Mouse (Mus musculus) limb, embryonic 12.5 days (tissue): ENCODE measurements at regions not wholly inside any gene's neighbourhood (a gene's known extent, or its start where the extent isn't known, plus 50 kb on each side); places are given as distances from the start of the nearest gene placed in this dataset.
A peak's percentile ranks its signal among the peaks of the same experiment; 100 is the strongest.

Source experiments
- ATAC-seq: fragments of 200-750 bp; cut with Nextera tagmentation; 2 replicates; pipeline ENCODE4 v1.8.0; 2017; ENCODE audit warnings: low read depth, moderate TSS enrichment; ENCODE audit not compliant: insufficient number of reproducible peaks, insufficient read depth, low FRiP score, low TSS enrichment
- H3K27ac ChIP-seq: fragments of 300-500 bp; sonication (generic); 2 replicates; pipeline ENCODE4 v1.5.1; 2016; ENCODE audit warnings: mild to moderate bottlenecking, moderate library complexity
- H3K27me3 ChIP-seq: fragments of 300-500 bp; sonication (generic); 2 replicates; pipeline ENCODE4 v1.6.1; 2016; ENCODE audit warnings: mild to moderate bottlenecking, moderate library complexity
- H3K36me3 ChIP-seq: fragments of 300-500 bp; sonication (generic); 2 replicates; pipeline ENCODE4 v1.6.1; 2016; ENCODE audit warnings: mild to moderate bottlenecking, moderate library complexity
- H3K4me1 ChIP-seq: fragments of 300-500 bp; sonication (generic); replicated peaks from 2 replicates; pipeline ENCODE4 v1.6.1; 2016
- H3K4me2 ChIP-seq: fragments of 300-500 bp; sonication (generic); 2 replicates; pipeline ENCODE4 v1.6.1; 2016; ENCODE audit warnings: mild to moderate bottlenecking, moderate library complexity
- H3K4me3 ChIP-seq: fragments of 300-500 bp; sonication (generic); replicated peaks from 2 replicates; pipeline ENCODE4 v1.5.1; 2016; ENCODE audit warnings: mild to moderate bottlenecking
- H3K9ac ChIP-seq: fragments of 300-500 bp; sonication (generic); replicated peaks from 2 replicates; pipeline ENCODE4 v1.6.1; 2016; ENCODE audit warnings: mild to moderate bottlenecking, moderate library complexity
- H3K9me3 ChIP-seq: fragments of 300-500 bp; sonication (generic); 2 replicates; pipeline ENCODE4 v1.6.1; 2016; ENCODE audit warnings: mild to moderate bottlenecking, moderate library complexity
- WGBS: fragments of 180-500 bp; shearing (Covaris S2); methylation state at CpG from one replicate; pipeline ENCODE4 v1.1.7; 2016; 5-methylcytosine and 5-hydroxymethylcytosine counted together

DNA sequence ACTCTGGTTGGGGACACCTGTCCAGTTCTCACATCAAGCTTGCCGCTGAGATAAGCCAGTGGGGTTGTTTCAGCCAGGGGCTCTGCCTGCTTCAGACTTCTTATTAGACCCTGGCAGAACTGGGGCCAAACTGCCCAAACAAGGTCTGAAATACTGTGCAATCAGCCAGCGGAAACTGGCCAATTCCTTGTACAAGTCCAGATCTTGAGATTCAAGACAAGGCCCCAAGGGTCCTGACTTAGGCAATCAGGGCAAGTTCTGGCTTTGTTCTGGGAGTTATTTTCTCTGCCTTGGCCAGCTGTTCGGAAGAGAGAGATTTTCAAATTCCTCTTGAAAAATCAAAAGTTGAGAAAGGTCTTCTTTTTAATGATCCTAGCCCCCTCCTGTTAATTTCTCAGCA is 104.1 kb upstream of the Kirrel3 start:
- Histone ChIP-seq H3K9ac (no peak overlapping the region), H3K4me1 (no peaks in the 10 kb centered on the region), H3K4me3 (no peak overlapping the region), H3K36me3 (no peaks in the 10 kb centered on the region), H3K4me2 (no peak overlapping the region), H3K27ac (no peak overlapping the region), H3K27me3 (no peaks in the 10 kb centered on the region), H3K9me3 (no peaks in the 10 kb centered on the region)
- ATAC-seq, result no peak
- 78% methylated on average over 3 of the region's 3 CpGs for WGBS

GRCm38 (mm10) chr9:34382208-34382607 is 103.5 kb upstream of the Kirrel3 start:
- H3K9me3 ChIP-seq, result no peaks in the 10 kb centered on the region
- ATAC-seq, result no peak
- H3K36me3 ChIP-seq, result no peaks in the 10 kb centered on the region
- no peak overlapping the region for H3K9ac ChIP-seq
- no peak overlapping the region for H3K4me3 ChIP-seq
- H3K27me3 ChIP-seq, result no peaks in the 10 kb centered on the region
- peaks cover 4% of the 10 kb centered on the region; the same call in 1 of the 2 replicates for H3K4me1 ChIP-seq
- no peak overlapping the region for H3K4me2 ChIP-seq
- 41% methylated on average over 1 of the region's 1 CpGs for WGBS
- no peak overlapping the region for H3K27ac ChIP-seq

GRCm38 (mm10) chr9:34386071-34386470 is 99.6 kb upstream of the Kirrel3 start:
- H3K9me3 ChIP-seq, result no peaks in the 10 kb centered on the region
- no peaks in the 10 kb centered on the region for H3K36me3 ChIP-seq
- ATAC-seq, result no peak
- H3K27me3 ChIP-seq, result no peaks in the 10 kb centered on the region
- H3K27ac ChIP-seq, result no peak overlapping the region
- no peak overlapping the region for H3K4me2 ChIP-seq
- H3K4me3 ChIP-seq, result no peak overlapping the region
- 71% methylated on average over 4 of the region's 4 CpGs for WGBS
- peaks cover 7% of the 10 kb centered on the region; the same call in 1 of the 2 replicates for H3K4me1 ChIP-seq
- no peak overlapping the region for H3K9ac ChIP-seq

GRCm38 (mm10) chr9:34393042-34393441 is 92.7 kb upstream of the Kirrel3 start:
- no peak overlapping the region for H3K4me2 ChIP-seq
- no peak for ATAC-seq
- no peaks in the 10 kb centered on the region for H3K9me3 ChIP-seq
- no peak overlapping the region for H3K9ac ChIP-seq
- no peaks in the 10 kb centered on the region for H3K27me3 ChIP-seq
- no peak overlapping the region for H3K27ac ChIP-seq
- H3K36me3 ChIP-seq, result no peaks in the 10 kb centered on the region
- no peak overlapping the region for H3K4me3 ChIP-seq
- H3K4me1 ChIP-seq, result peaks cover 11% of the 10 kb centered on the region; the same call in 1 of the 2 replicates
- WGBS, result 82% methylated on average over 6 of the region's 6 CpGs

GRCm38 (mm10) chr9:34395839-34396804 is 89.6 kb upstream of the Kirrel3 start:
- Histone ChIP-seq H3K27ac (peak overlapping the region; percentile 56), H3K9me3 (no peaks in the 10 kb centered on the region), H3K27me3 (no peaks in the 10 kb centered on the region), H3K4me1 (peaks cover 11% of the 10 kb centered on the region; the same call in 1 of the 2 replicates), H3K4me2 (no peak overlapping the region), H3K4me3 (no peak overlapping the region), H3K36me3 (no peaks in the 10 kb centered on the region), H3K9ac (no peak overlapping the region)
- peak; percentile 82 for ATAC-seq
- WGBS, result 35% methylated on average over 6 of the region's 6 CpGs

GRCm38 (mm10) chr9:34411699-34412098 is 74.0 kb upstream of the Kirrel3 start:
- 81% methylated on average over 4 of the region's 4 CpGs for WGBS
- Histone ChIP-seq H3K27me3 (no peaks in the 10 kb centered on the region; the same call in 1 of the 2 replicates), H3K4me3 (no peak overlapping the region), H3K9me3 (no peaks in the 10 kb centered on the region), H3K4me1 (no peaks in the 10 kb centered on the region), H3K9ac (no peak overlapping the region), H3K4me2 (no peak overlapping the region), H3K27ac (no peak overlapping the region), H3K36me3 (no peaks in the 10 kb centered on the region)
- ATAC-seq, result no peak

GRCm38 (mm10) chr9:34416153-34416552 is 69.5 kb upstream of the Kirrel3 start:
- H3K4me3 ChIP-seq, result no peak overlapping the region
- H3K36me3 ChIP-seq, result no peaks in the 10 kb centered on the region
- WGBS, result 65% methylated on average over 8 of the region's 8 CpGs
- H3K27me3 ChIP-seq, result no peaks in the 10 kb centered on the region; the same call in 1 of the 2 replicates
- H3K4me2 ChIP-seq, result no peak overlapping the region
- no peaks in the 10 kb centered on the region for H3K4me1 ChIP-seq
- no peak overlapping the region for H3K9ac ChIP-seq
- 0 out of 2 replicates have a peak overlapping the region, but pooled peaks have one; percentile 2 for H3K27ac ChIP-seq
- ATAC-seq, result no peak
- no peaks in the 10 kb centered on the region for H3K9me3 ChIP-seq

DNA sequence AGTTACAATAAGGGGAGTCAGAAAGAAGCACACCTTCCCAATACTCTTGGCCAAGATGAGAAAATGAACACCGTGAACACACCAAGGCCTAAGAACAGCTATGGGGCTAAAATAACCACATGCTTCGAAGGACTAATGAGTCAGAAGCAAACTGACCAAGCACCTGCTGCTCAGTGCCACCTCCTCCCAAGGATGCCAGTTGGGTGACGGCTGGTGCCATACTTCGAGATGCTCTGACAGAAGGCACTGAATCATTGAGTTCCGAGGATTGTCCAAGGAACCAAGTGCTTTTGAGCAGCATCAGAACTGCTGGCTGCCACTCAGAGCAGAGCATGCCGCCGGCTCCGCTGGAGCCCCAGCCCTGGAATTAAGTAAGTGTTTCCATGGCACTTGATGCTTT is 67.6 kb upstream of the Kirrel3 start:
- H3K9ac ChIP-seq, result no peak overlapping the region
- H3K27me3 ChIP-seq, result no peaks in the 10 kb centered on the region
- no peak overlapping the region for H3K27ac ChIP-seq
- H3K4me3 ChIP-seq, result no peak overlapping the region
- no peak overlapping the region for H3K4me2 ChIP-seq
- no peak for ATAC-seq
- WGBS, result 93% methylated on average over 8 of the region's 8 CpGs
- H3K4me1 ChIP-seq, result 0 out of 2 replicates have a peak, but pooled peaks cover 5% of the 10 kb centered on the region
- H3K9me3 ChIP-seq, result no peaks in the 10 kb centered on the region
- no peaks in the 10 kb centered on the region for H3K36me3 ChIP-seq

DNA sequence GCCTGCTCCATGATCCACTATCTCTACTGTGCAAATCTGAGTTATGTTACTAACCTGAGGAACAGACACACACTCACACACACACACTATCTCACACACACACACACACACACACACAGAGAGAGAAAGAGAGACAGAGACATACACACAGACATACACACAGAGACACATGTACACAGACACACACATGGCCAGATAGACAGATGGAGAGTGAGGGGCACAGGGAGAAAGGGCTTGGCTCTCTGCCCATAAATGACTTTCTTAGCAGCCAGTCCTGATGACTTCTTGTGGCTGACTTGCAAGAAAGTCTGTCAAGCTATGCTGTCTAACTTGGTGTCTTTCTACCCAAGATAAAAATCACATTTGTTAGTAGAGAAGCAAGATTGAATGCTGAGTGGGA is 63.7 kb upstream of the Kirrel3 start:
- H3K36me3 ChIP-seq, result no peaks in the 10 kb centered on the region
- no peaks in the 10 kb centered on the region for H3K9me3 ChIP-seq
- H3K4me1 ChIP-seq, result 0 out of 2 replicates have a peak, but pooled peaks cover 5% of the 10 kb centered on the region
- no peak for ATAC-seq
- no peak overlapping the region for H3K9ac ChIP-seq
- H3K4me2 ChIP-seq, result no peak overlapping the region
- H3K27ac ChIP-seq, result no peak overlapping the region
- H3K27me3 ChIP-seq, result no peaks in the 10 kb centered on the region
- H3K4me3 ChIP-seq, result no peak overlapping the region

- Histone ChIP-seq H3K27me3 (no peaks in the 10 kb centered on the region), H3K27ac (no peak overlapping the region), H3K4me1 (0 out of 2 replicates have a peak, but pooled peaks cover 6% of the 10 kb centered on the region), H3K9ac (no peak overlapping the region), H3K9me3 (no peaks in the 10 kb centered on the region), H3K4me2 (no peak overlapping the region), H3K36me3 (no peaks in the 10 kb centered on the region), H3K4me3 (no peak overlapping the region)
- ATAC-seq, result no peak
- 59% methylated on average over 7 of the region's 7 CpGs for WGBS
Measured at GRCm38 (mm10) chr9:34423062-34423461, 62.6 kb upstream of the Kirrel3 start.

- ATAC-seq, result no peak
- no peak overlapping the region for H3K4me2 ChIP-seq
- H3K36me3 ChIP-seq, result no peaks in the 10 kb centered on the region
- H3K9me3 ChIP-seq, result no peaks in the 10 kb centered on the region
- 0 out of 2 replicates have a peak, but pooled peaks cover 11% of the 10 kb centered on the region for H3K4me1 ChIP-seq
- H3K9ac ChIP-seq, result no peak overlapping the region
- no peak overlapping the region for H3K27ac ChIP-seq
- 87% methylated on average over 4 of the region's 4 CpGs for WGBS
- H3K4me3 ChIP-seq, result no peak overlapping the region
- H3K27me3 ChIP-seq, result no peaks in the 10 kb centered on the region
Measured at GRCm38 (mm10) chr9:34426589-34426988, 59.1 kb upstream of the Kirrel3 start.
